Mouse (Mus musculus): ENCODE measurements around the gene Ptprt. TPM values are rescaled to one million over a fixed set of nuclear protein-coding genes. Genes with fewer than 3 reads are reported as not detected.

The Ptprt gene
- polyA plus RNA-seq, 1 experiment from 2014 or later: 3.3 TPM

DNA sequence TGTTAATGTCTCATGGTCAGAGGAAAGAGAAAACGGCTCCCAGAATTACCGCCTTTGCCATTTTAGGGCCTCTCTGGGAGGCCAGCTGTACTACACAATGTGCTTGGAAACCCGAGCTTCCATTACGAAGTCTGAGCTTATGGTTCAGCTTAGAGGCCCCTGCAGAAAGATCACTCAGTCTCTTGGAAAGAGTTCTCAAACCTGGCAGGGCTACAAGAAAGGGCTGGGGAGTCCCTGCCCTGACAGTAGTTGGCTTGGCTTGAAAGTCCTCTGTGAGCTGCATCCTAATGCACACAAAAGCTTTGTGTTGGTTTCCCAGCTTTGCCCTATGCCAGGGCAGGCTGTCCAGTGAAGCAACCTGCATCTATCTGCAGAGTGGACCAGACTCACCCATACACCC is 269.1 kb downstream of the Ptprt start:
- no peak for ATAC-seq (ENCODE audit: low FRiP score, low read depth)
- H3K9ac ChIP-seq: no peak overlapping the region
- no peaks in the 10 kb centered on the region for H3K9me3 ChIP-seq
- H3K27me3 ChIP-seq (replicated peaks): no peaks in the 10 kb centered on the region
- H3K4me2 ChIP-seq (replicated peaks): no peak overlapping the region
- no peak overlapping the region for H3K27ac ChIP-seq
- H3K4me3 ChIP-seq: no peak overlapping the region
- H3K36me3 ChIP-seq: no peaks in the 10 kb centered on the region
- no peaks in the 10 kb centered on the region for H3K4me1 ChIP-seq
- 57% methylated on average over 4 of the region's 4 CpGs for WGBS

DNA sequence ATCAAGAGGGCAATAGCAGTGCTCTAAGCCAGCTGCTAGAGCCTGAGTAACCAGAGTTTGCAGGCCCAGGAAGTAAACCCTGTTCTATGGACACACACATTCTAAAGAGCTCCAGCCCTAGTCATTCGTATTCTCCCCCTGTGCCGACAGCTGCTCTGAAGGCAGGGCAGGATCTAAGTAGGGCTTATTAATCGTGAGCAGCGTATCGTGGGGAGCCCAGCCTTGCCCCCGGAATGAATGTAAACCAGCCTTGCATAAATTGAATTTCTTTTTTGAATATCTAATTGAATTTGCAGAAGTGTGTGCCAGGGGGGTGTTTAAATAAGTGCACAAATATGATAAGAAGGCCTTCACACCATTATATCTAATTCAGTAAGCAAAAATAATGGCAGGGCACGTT is 283.6 kb downstream of the Ptprt start:
- no peak overlapping the region for H3K4me2 ChIP-seq (replicated peaks)
- H3K4me1 ChIP-seq: no peaks in the 10 kb centered on the region
- H3K36me3 ChIP-seq: no peaks in the 10 kb centered on the region
- WGBS: 78% methylated on average over 7 of the region's 7 CpGs
- H3K27me3 ChIP-seq (replicated peaks): no peaks in the 10 kb centered on the region
- H3K27ac ChIP-seq: no peak overlapping the region
- no peak overlapping the region for H3K9ac ChIP-seq
- no peak overlapping the region for H3K4me3 ChIP-seq
- H3K9me3 ChIP-seq: no peaks in the 10 kb centered on the region
- ATAC-seq (ENCODE audit: low FRiP score, low read depth): no peak

DNA sequence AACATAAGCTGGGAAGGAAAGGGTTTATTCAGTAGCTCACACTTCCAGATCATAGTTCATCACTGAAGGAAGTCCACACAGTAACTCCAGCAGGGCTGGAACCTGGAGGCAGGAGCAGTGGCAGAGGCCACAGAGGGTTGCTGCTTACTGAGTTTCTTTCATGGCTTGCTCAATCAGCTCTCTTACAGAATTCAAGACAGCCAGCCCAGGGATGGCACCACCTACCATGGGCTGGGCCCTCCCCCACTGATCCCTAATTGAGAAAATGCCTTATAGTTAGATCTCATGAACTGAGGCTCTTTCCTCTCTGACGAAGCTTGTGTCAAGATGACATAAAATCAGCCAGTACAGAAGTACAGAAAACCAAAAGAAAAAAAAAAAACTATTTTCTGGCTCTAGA is 311.9 kb downstream of the Ptprt start:
- no peak overlapping the region for H3K4me3 ChIP-seq
- H3K36me3 ChIP-seq: no peaks in the 10 kb centered on the region
- no peak overlapping the region for H3K4me2 ChIP-seq (replicated peaks)
- WGBS: 68% methylated on average over 1 of the region's 1 CpGs
- H3K9ac ChIP-seq: no peak overlapping the region
- no peak overlapping the region for H3K27ac ChIP-seq
- ATAC-seq (ENCODE audit: low FRiP score, low read depth): no peak
- no peaks in the 10 kb centered on the region for H3K4me1 ChIP-seq
- H3K27me3 ChIP-seq (replicated peaks): no peaks in the 10 kb centered on the region
- no peaks in the 10 kb centered on the region for H3K9me3 ChIP-seq

DNA sequence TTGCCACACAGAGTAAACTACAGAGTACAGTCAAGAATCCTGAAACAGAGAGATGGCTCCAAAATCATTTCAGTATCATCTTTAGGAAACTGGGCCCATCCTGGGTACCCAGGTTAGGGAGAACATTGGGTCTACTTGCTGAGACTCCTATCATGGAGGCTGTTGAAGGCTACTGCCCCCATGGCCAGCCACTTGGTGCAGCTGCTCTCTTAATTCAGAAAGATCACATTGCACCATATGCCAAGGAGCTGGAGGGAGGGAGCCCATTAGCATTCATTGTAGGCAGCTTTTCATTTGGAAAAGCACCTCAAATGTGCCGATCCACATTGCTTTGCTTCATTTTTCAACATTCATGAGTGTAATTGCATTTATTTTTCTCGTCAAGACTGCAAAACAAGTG is 319.1 kb downstream of the Ptprt start:
- Histone ChIP-seq H3K4me1 (no peaks in the 10 kb centered on the region), H3K4me3 (no peak overlapping the region), H3K27ac (no peak overlapping the region), H3K27me3 (replicated peaks) (no peaks in the 10 kb centered on the region), H3K9me3 (no peaks in the 10 kb centered on the region), H3K4me2 (replicated peaks) (no peak overlapping the region), H3K9ac (no peak overlapping the region), H3K36me3 (no peaks in the 10 kb centered on the region)
- WGBS: 70% methylated on average over 2 of the region's 2 CpGs
- no peak for ATAC-seq (ENCODE audit: low FRiP score, low read depth)

DNA sequence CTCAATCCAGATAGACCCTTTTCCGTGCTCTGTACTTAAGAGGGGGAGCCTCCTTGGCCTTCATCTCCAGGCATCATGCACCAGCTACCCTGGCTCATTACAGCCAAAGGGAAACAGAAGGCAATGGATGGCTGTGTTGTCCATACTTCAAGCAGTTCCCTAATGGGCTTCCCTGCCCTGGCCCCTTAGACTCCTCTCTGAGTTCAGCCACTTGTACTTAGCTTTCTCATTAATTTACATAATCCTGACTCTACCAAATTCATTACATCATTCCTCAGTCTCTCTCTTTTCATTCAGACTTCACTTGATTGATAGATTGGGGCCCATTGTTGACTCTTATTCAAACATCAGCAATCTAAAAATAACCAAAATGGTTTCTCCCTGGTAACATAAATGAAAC is 320.7 kb downstream of the Ptprt start:
- H3K4me2 ChIP-seq (replicated peaks): no peak overlapping the region
- no peak for ATAC-seq (ENCODE audit: low FRiP score, low read depth)
- WGBS: 83% methylated on average over 1 of the region's 1 CpGs
- no peaks in the 10 kb centered on the region for H3K36me3 ChIP-seq
- H3K4me1 ChIP-seq: no peaks in the 10 kb centered on the region
- no peak overlapping the region for H3K27ac ChIP-seq
- H3K27me3 ChIP-seq (replicated peaks): no peaks in the 10 kb centered on the region
- H3K9me3 ChIP-seq: no peaks in the 10 kb centered on the region
- no peak overlapping the region for H3K9ac ChIP-seq
- H3K4me3 ChIP-seq: no peak overlapping the region

DNA sequence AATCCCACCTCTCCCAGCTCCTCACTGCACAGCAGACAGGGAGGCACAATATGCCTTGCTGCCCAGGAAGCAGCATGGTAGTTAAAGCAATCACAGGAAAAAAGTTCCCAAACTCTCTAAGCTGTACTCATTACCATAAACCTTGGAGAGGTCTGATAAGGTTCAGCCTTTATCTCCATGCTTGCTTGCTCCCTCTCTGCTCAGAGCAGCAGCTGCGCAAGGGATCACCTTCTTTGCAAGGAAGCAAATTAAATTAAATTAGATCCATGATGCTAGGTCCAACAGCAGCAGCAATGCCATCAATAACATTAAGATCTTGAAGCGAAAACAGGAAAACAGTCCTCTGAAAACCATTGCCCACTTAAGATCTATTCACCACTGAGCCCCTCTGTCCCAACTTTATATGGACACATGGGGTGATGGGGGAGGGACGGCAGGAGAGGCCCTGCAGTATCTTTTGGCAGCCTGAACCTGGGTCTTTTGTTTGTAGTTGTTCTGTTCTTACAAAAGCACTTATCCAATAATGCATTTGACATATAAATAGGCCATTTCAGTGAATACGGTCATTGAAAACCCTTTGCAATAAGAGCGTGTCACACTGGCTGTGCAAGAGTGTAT is 328.8 kb downstream of the Ptprt start:
- peak; percentile 79 for ATAC-seq (ENCODE audit: low FRiP score, low read depth)
- WGBS: 29% methylated on average over 5 of the region's 5 CpGs
- H3K27ac ChIP-seq: no peak overlapping the region
- H3K36me3 ChIP-seq: no peaks in the 10 kb centered on the region
- H3K9ac ChIP-seq: no peak overlapping the region
- no peak overlapping the region for H3K4me3 ChIP-seq
- H3K4me1 ChIP-seq: peaks cover 8% of the 10 kb centered on the region; the same call in 1 of the 2 replicates
- H3K9me3 ChIP-seq: no peaks in the 10 kb centered on the region
- no peak overlapping the region for H3K4me2 ChIP-seq (replicated peaks)
- H3K27me3 ChIP-seq (replicated peaks): no peaks in the 10 kb centered on the region

DNA sequence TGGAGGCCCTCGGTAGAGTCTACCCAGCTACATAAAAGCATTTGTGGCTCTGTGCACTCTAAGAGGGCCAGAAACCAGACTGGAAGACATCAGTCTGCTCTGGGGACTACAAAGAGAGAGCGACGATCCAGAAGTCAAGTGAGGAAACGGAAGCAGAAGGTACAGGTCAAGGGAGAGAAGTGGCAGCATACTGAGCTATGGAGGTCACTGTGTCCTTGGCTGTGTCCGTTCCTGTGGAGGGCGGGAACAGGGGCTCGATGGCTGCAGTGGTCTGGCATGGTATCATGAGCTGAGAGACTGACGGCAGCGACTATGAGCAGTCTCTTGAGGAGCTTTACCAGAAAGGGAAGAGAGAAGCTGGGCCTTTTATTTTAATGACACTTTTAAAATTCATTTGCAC is 331.5 kb downstream of the Ptprt start:
- Histone ChIP-seq H3K36me3 (no peaks in the 10 kb centered on the region), H3K9ac (no peak overlapping the region), H3K4me1 (peaks cover 8% of the 10 kb centered on the region; the same call in 1 of the 2 replicates), H3K4me2 (replicated peaks) (no peak overlapping the region), H3K4me3 (no peak overlapping the region), H3K9me3 (no peaks in the 10 kb centered on the region), H3K27ac (no peak overlapping the region), H3K27me3 (replicated peaks) (no peaks in the 10 kb centered on the region)
- no peak for ATAC-seq (ENCODE audit: low FRiP score, low read depth)
- WGBS: 92% methylated on average over 9 of the region's 9 CpGs

DNA sequence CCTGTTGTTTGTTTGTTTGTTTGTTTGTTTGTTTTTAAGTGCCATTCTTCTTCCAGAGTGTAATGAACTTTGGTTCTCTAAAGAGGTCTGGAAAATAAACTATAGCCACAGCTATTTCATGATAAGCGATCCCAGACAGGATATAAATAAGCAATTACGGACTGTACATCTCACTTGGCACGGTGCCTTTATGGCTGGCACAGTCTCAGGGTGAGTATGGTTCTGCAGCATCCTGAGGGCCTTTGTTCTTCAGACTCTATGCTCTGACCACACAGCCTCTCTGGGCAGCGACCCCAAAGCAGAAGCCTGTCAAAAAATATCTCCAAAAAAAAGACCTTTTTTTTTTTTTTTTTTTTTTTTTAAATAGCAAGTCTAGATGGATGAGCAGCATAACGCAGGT is 338.5 kb downstream of the Ptprt start:
- no peak overlapping the region for H3K4me3 ChIP-seq
- 81% methylated on average over 5 of the region's 5 CpGs for WGBS

DNA sequence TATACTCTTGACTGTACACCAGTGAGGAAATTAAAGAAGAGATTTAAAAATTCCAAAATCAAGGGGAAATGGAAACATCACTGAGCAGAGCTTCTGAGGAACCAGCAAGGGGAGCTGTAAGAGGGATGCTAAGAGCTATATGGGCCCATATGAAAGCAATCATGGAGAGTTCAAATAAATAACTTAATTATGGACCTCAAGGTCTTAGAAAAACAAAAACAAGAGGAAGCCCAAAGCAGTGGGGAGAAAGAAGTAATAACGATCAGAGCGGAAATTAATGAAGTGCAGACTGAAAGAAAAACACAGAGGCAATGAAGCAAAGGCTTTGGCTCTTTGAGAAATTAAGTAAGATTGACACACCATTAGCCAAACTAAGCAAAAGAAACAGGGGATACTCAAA is 353.0 kb downstream of the Ptprt start:
- H3K9ac ChIP-seq: no peak overlapping the region
- no peaks in the 10 kb centered on the region for H3K9me3 ChIP-seq
- H3K4me3 ChIP-seq: no peak overlapping the region
- no peak for ATAC-seq (ENCODE audit: low FRiP score, low read depth)
- no peak overlapping the region for H3K4me2 ChIP-seq (replicated peaks)
- WGBS: 74% methylated on average over 2 of the region's 2 CpGs
- H3K27ac ChIP-seq: no peak overlapping the region
- H3K27me3 ChIP-seq (replicated peaks): no peaks in the 10 kb centered on the region
- no peaks in the 10 kb centered on the region for H3K36me3 ChIP-seq
- H3K4me1 ChIP-seq: no peaks in the 10 kb centered on the region

More for the DNA sequence above, 338.5 kb downstream of the Ptprt start:
- H3K4me1 ChIP-seq: no peaks in the 10 kb centered on the region
- no peak overlapping the region for H3K27ac ChIP-seq
- no peaks in the 10 kb centered on the region for H3K27me3 ChIP-seq (replicated peaks)
- ATAC-seq (ENCODE audit: low FRiP score, low read depth): no peak
- peaks cover 4% of the 10 kb centered on the region; the same call in 1 of the 2 replicates for H3K9me3 ChIP-seq
- no peak overlapping the region for H3K4me2 ChIP-seq (replicated peaks)
- H3K36me3 ChIP-seq: no peaks in the 10 kb centered on the region
- H3K9ac ChIP-seq: no peak overlapping the region

DNA sequence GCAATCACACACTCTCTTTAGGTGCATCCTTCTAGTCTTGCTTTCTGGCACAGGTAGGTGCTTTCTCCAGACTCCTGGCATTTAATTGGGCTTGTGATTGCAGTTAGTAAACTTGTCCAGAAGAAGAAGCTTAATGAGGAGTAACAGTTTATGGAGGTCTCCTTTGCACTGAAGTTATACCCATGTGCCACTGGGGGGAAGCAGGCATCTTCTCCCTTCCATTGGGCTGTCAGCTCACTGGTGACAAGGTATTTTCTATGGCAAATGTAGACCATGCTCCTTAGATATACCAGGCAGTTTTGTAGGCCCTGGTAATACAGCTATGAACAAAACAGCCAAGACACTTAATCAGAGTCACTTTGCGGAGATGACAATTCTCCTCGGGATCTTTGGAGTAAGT is 366.9 kb downstream of the Ptprt start:
- Histone ChIP-seq H3K4me2 (replicated peaks) (no peak overlapping the region), H3K9me3 (0 out of 2 replicates have a peak, but pooled peaks cover 3% of the 10 kb centered on the region), H3K27ac (no peak overlapping the region), H3K4me1 (no peaks in the 10 kb centered on the region), H3K9ac (no peak overlapping the region), H3K27me3 (replicated peaks) (no peaks in the 10 kb centered on the region), H3K4me3 (no peak overlapping the region), H3K36me3 (no peaks in the 10 kb centered on the region)
- no peak for ATAC-seq (ENCODE audit: low FRiP score, low read depth)
- 87% methylated on average over 2 of the region's 2 CpGs for WGBS

DNA sequence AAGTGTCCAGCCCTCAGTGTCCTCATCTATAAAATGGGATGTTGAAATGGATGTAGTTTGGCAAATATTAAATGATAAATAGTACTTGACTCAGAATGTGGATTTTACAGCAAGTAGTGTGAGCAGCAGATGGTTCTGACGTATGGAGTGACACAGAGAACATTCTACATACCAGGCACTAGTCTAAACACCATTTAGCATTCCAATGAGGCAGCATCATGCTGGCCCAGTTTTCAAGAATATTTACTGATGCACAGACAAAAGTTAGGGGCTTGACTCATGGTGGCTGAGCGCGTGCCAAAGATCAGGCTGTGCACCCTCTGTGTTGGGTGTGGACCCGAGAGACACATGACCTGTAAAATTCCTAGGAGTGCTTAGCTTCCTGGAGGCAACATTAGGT is 378.3 kb downstream of the Ptprt start:
- Histone ChIP-seq H3K9me3 (no peaks in the 10 kb centered on the region), H3K36me3 (no peaks in the 10 kb centered on the region), H3K4me3 (no peak overlapping the region), H3K27ac (no peak overlapping the region), H3K4me1 (no peaks in the 10 kb centered on the region), H3K9ac (no peak overlapping the region), H3K4me2 (replicated peaks) (no peak overlapping the region), H3K27me3 (replicated peaks) (no peaks in the 10 kb centered on the region)
- 77% methylated on average over 4 of the region's 4 CpGs for WGBS
- no peak for ATAC-seq (ENCODE audit: low FRiP score, low read depth)

DNA sequence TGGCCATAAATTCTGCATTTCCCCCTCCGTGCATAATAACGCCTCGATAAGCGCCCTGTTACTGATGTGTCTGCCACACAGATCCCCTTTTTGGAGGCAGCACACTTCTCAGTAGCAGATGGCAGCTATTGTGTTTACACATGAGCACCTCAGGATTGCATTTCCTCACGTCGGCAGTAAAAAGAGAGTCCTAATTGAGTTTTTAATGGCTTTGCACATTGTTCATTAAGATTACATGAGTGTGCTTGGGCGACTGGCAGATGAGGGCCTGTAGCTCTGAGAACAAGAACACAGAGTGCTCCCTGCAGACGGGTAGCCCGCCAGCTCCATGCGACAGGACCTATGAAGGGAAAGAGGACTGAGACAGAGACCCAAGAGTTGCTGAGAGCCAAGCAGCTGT is 378.8 kb downstream of the Ptprt start:
- Histone ChIP-seq H3K4me3 (no peak overlapping the region), H3K36me3 (no peaks in the 10 kb centered on the region), H3K9me3 (no peaks in the 10 kb centered on the region), H3K27me3 (replicated peaks) (no peaks in the 10 kb centered on the region), H3K27ac (no peak overlapping the region), H3K4me1 (no peaks in the 10 kb centered on the region), H3K4me2 (replicated peaks) (no peak overlapping the region), H3K9ac (no peak overlapping the region)
- WGBS: 28% methylated on average over 10 of the region's 10 CpGs
- peak; percentile 92 for ATAC-seq (ENCODE audit: low FRiP score, low read depth)

DNA sequence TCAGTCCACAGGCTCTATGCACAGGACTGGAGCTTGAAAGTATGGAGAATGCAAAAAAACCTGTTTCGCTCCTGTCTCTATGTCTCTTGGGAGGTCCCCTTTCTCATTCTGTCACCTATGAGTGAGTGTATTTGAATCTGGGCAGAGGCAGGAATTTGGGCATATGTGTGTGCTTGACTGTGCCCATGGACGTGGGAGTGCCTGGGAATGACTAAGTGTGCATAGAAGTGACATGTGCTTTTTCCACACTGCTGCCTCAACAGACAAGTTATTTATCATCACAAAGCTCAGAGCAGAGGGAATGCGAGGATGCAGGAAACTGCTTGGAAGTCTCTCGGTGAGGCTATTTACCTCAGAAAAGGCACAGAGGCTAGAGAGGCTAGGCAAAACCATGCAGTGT is 387.1 kb downstream of the Ptprt start:
- H3K27ac ChIP-seq: no peak overlapping the region
- no peak overlapping the region for H3K4me3 ChIP-seq
- WGBS: 82% methylated on average over 4 of the region's 4 CpGs
- no peak for ATAC-seq (ENCODE audit: low FRiP score, low read depth)
- H3K9ac ChIP-seq: no peak overlapping the region
- no peaks in the 10 kb centered on the region for H3K9me3 ChIP-seq
- no peaks in the 10 kb centered on the region for H3K4me1 ChIP-seq
- no peaks in the 10 kb centered on the region for H3K36me3 ChIP-seq
- H3K27me3 ChIP-seq (replicated peaks): no peaks in the 10 kb centered on the region
- no peak overlapping the region for H3K4me2 ChIP-seq (replicated peaks)

Data from neural tube, embryonic 12.5 days (tissue).